In the genomic region with DNA sequence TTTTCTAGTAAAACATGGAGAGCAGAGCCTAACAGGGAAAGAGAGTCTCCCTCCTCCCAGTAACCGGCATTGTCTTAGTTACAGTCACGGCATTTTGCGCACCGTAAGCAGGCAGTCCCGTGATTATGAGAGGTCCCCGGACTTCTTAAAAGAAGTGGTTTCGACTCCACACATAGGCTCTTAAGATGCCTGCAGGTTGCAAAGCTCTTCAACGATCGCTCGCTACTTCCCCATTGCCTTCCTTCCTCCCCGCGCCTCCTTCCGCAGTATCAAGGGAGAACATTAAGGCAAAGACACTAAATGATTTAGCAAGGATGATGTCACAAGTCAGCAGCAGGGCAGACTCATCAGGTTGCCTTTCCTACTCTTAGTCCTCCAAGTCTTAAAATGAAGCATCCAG, we compare ENCODE assay signal across 24 mouse cellular contexts.
DNase-seq lines count a peak whose midpoint lies in the region; ATAC-seq lines count a peak whose summit lies in the region.
"Had no signal": no experiment of that assay in that cellular context is flagged by ENCODE, and none has a peak within 500 bp of the region (broad histone marks: within the 10 kb centered on the region; RNA-seq: fewer than 3 reads in every experiment).

No protein-coding gene starts in this region.

- H3K36me3 ChIP-seq in liver, embryonic 12.5 days = no peaks in the 10 kb centered on the region
- H3K36me3 ChIP-seq in forebrain, embryonic 12.5 days (replicated peaks) = no peaks in the 10 kb centered on the region
- H3K36me3 ChIP-seq: embryonic facial prominence, embryonic 13.5 days; heart, embryonic 15.5 days had no signal

- no peak overlapping the region for H3K4me3 ChIP-seq in liver, embryonic 12.5 days
- no peak overlapping the region for H3K4me3 ChIP-seq in forebrain, embryonic 12.5 days (replicated peaks)
- H3K4me3 ChIP-seq: embryonic facial prominence, embryonic 13.5 days; gastrocnemius, adult 2 months; heart, embryonic 15.5 days; hindbrain, embryonic 13.5 days had no signal

- H3K4me1 ChIP-seq in liver, embryonic 12.5 days = no peaks in the 10 kb centered on the region
- no peaks in the 10 kb centered on the region for H3K4me1 ChIP-seq in forebrain, embryonic 12.5 days
- H3K4me1 ChIP-seq: embryonic facial prominence, embryonic 13.5 days; heart, embryonic 15.5 days had no signal

- no peaks in the 10 kb centered on the region for H3K9me3 ChIP-seq in liver, embryonic 12.5 days (replicated peaks)
- no peaks in the 10 kb centered on the region for H3K9me3 ChIP-seq in forebrain, embryonic 12.5 days
- H3K9me3 ChIP-seq: embryonic facial prominence, embryonic 13.5 days; heart, embryonic 15.5 days; hindbrain, embryonic 13.5 days had no signal

- no peak overlapping the region for H3K4me2 ChIP-seq in liver, embryonic 12.5 days
- no peak overlapping the region for H3K4me2 ChIP-seq in forebrain, embryonic 12.5 days
- H3K4me2 ChIP-seq: embryonic facial prominence, embryonic 13.5 days; heart, embryonic 11.5 days; heart, embryonic 15.5 days; hindbrain, embryonic 13.5 days had no signal

- 57% methylated on average over 13 of the region's 13 CpGs for WGBS in liver, embryonic 12.5 days (ENCODE audit: insufficient replicate concordance)
- WGBS in forebrain, embryonic 12.5 days = 96% methylated on average over 13 of the region's 13 CpGs

- DNase-seq in liver = peak; percentile 6
- no peak for DNase-seq in c-Kit-positive CD71-positive TER-119-positive erythroid progenitor cells, embryonic 14.5 days (ENCODE audit: low spot score)
- DNase-seq in thymus, adult 18-20 months = no peak
- DNase-seq: adrenal gland, adult 2 months; adrenal gland, postnatal 25 days; cerebellum, adult 11 months; cerebellum, adult 8-10 months; cerebellum, postnatal 25 days; gastrocnemius, adult 2 months; gastrocnemius, postnatal 25 days; heart, adult 18-20 months; heart, postnatal 14 days had no signal

- no peak overlapping the region for H3K9ac ChIP-seq in liver, embryonic 12.5 days
- no peak overlapping the region for H3K9ac ChIP-seq in forebrain, embryonic 12.5 days
- H3K9ac ChIP-seq: embryonic facial prominence, embryonic 13.5 days; heart, embryonic 15.5 days; hindbrain, embryonic 13.5 days had no signal

- 0 out of 2 replicates have a peak, but pooled peaks cover 5% of the 10 kb centered on the region for H3K27me3 ChIP-seq in liver, embryonic 12.5 days (replicated peaks)
- no peaks in the 10 kb centered on the region for H3K27me3 ChIP-seq in forebrain, embryonic 12.5 days
- H3K27me3 ChIP-seq: CH12.LX; embryonic facial prominence, embryonic 13.5 days; heart, embryonic 15.5 days; hindbrain, embryonic 13.5 days; Patski had no signal

- ATAC-seq in liver, embryonic 12.5 days = no peak
- ATAC-seq in granulocyte monocyte progenitor cell, adult 5-6 weeks (replicated peaks; ENCODE audit: poor library complexity, severe bottlenecking) = peak; percentile 71
- ATAC-seq in megakaryocyte, adult 5-6 weeks (ENCODE audit: poor library complexity, severe bottlenecking) = peak; percentile 81
- no peak for ATAC-seq in forebrain, embryonic 12.5 days (ENCODE audit: low FRiP score)
- ATAC-seq: activated CD4-positive, CD25-positive, alpha-beta regulatory T cell, adult 4 months; forebrain, embryonic 14.5 days; Patski had no signal

- no peak overlapping the region for H3K27ac ChIP-seq in liver, embryonic 12.5 days
- H3K27ac ChIP-seq in forebrain, embryonic 12.5 days = no peak overlapping the region
- H3K27ac ChIP-seq: embryonic facial prominence, embryonic 13.5 days; gastrocnemius, adult 2 months; heart, embryonic 15.5 days; hindbrain, embryonic 13.5 days had no signal

Comparison
In these comparisons a context has a peak if more than half of its experiments do, and no peak if none do; other contexts are left out.
1. ATAC-seq: peak in granulocyte monocyte progenitor cell, adult 5-6 weeks (single experiment) and megakaryocyte, adult 5-6 weeks (single experiment); none in liver, embryonic 12.5 days (single experiment) and forebrain, embryonic 12.5 days (single experiment).